Mouse (Mus musculus) limb, embryonic 13.5 days (tissue): ENCODE measurements around the gene Rin2. TPM values are rescaled to one million over a fixed set of nuclear protein-coding genes. Genes with fewer than 3 reads are reported as not detected.

Source experiments
- ATAC-seq: fragments of 200-750 bp; cut with Nextera tagmentation; 2 replicates; pipeline ENCODE4 v1.8.0; 2017; ENCODE audit warnings: low read depth, moderate number of reproducible peaks, moderate TSS enrichment; ENCODE audit not compliant: low FRiP score
- H3K27ac ChIP-seq: fragments of 300-500 bp; sonication (generic); 2 replicates; pipeline ENCODE4 v1.5.1; 2015; ENCODE audit warnings: inconsistent platforms, mild to moderate bottlenecking, moderate library complexity
- H3K27me3 ChIP-seq: fragments of 300-500 bp; sonication (generic); 2 replicates; pipeline ENCODE4 v1.6.1; 2015; ENCODE audit warnings: mild to moderate bottlenecking, inconsistent platforms
- H3K36me3 ChIP-seq: fragments of 300-500 bp; sonication (generic); 2 replicates; pipeline ENCODE4 v1.6.1; 2015; ENCODE audit warnings: inconsistent platforms, mild to moderate bottlenecking, moderate library complexity
- H3K4me1 ChIP-seq: fragments of 300-500 bp; sonication (generic); 2 replicates; pipeline ENCODE4 v1.6.1; 2015; ENCODE audit warnings: inconsistent platforms
- H3K4me2 ChIP-seq: fragments of 300-500 bp; sonication (generic); replicated peaks from 2 replicates; pipeline ENCODE4 v1.6.1; 2015; ENCODE audit warnings: inconsistent platforms, mild to moderate bottlenecking, moderate library complexity
- H3K4me3 ChIP-seq: fragments of 300-500 bp; sonication (generic); 2 replicates; pipeline ENCODE4 v1.5.1; 2015; ENCODE audit warnings: moderate library complexity, mild to moderate bottlenecking, inconsistent platforms
- H3K9ac ChIP-seq: fragments of 300-500 bp; sonication (generic); 2 replicates; pipeline ENCODE4 v1.6.1; 2015; ENCODE audit warnings: mild to moderate bottlenecking, inconsistent platforms
- H3K9me3 ChIP-seq: fragments of 300-500 bp; sonication (generic); 2 replicates; pipeline ENCODE4 v1.6.1; 2016; ENCODE audit warnings: inconsistent platforms
- WGBS: fragments of 180-500 bp; shearing (Covaris S2); methylation state at CpG from one replicate; pipeline ENCODE4 v1.1.7; 2015; 5-methylcytosine and 5-hydroxymethylcytosine counted together
- polyA plus RNA-seq: library from polyadenylated mRNA; unstranded; fragments of >200 nt; fragmentation: Nextera tagmentation; extraction: Ambion mirVana; gene quantifications from 2 replicates; pipeline ENCODE4 v1.2.1, GENCODE M21; 2015

Gene Rin2
- polyA plus RNA-seq, 1 experiment from 2014 or later = 53.5 TPM

GRCm38 (mm10) chr2:145670131-145670530, 4.9 kb upstream of the Rin2 start:
- H3K4me2 ChIP-seq = no peak overlapping the region
- H3K4me3 ChIP-seq = no peak overlapping the region
- peaks cover 14% of the 10 kb centered on the region for H3K4me1 ChIP-seq
- ATAC-seq = no peak
- H3K9me3 ChIP-seq = no peaks in the 10 kb centered on the region
- H3K9ac ChIP-seq = no peak overlapping the region
- no peaks in the 10 kb centered on the region for H3K27me3 ChIP-seq
- WGBS = 78% methylated on average over 4 of the region's 4 CpGs
- no peak overlapping the region for H3K27ac ChIP-seq
- H3K36me3 ChIP-seq = no peaks in the 10 kb centered on the region

GRCm38 (mm10) chr2:145674496-145675141, 396 bp upstream of the Rin2 start:
- 0 out of 2 replicates have a peak, but pooled peaks cover 5% of the 10 kb centered on the region for H3K36me3 ChIP-seq
- peaks cover 3% of the 10 kb centered on the region; the same call in 1 of the 2 replicates for H3K9me3 ChIP-seq
- H3K27me3 ChIP-seq = no peaks in the 10 kb centered on the region
- peak; percentile 29 for ATAC-seq
- peak overlapping the region; percentile 91 for H3K4me2 ChIP-seq
- WGBS = 4% methylated on average over 21 of the region's 23 CpGs
- peak overlapping the region; percentile 81 for H3K27ac ChIP-seq
- H3K4me1 ChIP-seq = peaks cover 43% of the 10 kb centered on the region
- H3K9ac ChIP-seq = peak overlapping the region; percentile 78
- peak overlapping the region; percentile 74 for H3K4me3 ChIP-seq

- H3K4me2 ChIP-seq = peak overlapping the region; percentile 91
- peak overlapping the region; percentile 74 for H3K4me3 ChIP-seq
- peak overlapping the region; percentile 78 for H3K9ac ChIP-seq
- peaks cover 54% of the 10 kb centered on the region for H3K4me1 ChIP-seq
- peaks cover 3% of the 10 kb centered on the region; the same call in 1 of the 2 replicates for H3K9me3 ChIP-seq
- peak overlapping the region; percentile 81 for H3K27ac ChIP-seq
- no peaks in the 10 kb centered on the region for H3K27me3 ChIP-seq
- H3K36me3 ChIP-seq = 0 out of 2 replicates have a peak, but pooled peaks cover 5% of the 10 kb centered on the region
- WGBS = 5% methylated on average over 27 of the region's 27 CpGs
- ATAC-seq = 0 out of 2 replicates have a peak, but pooled peaks have one; percentile 9
Measured at GRCm38 (mm10) chr2:145675756-145676543, 935 bp downstream of the Rin2 start.

GRCm38 (mm10) chr2:145676544-145676925, 1.5 kb downstream of the Rin2 start:
- peaks cover 54% of the 10 kb centered on the region for H3K4me1 ChIP-seq
- peaks cover 3% of the 10 kb centered on the region; the same call in 1 of the 2 replicates for H3K9me3 ChIP-seq
- H3K27me3 ChIP-seq = no peaks in the 10 kb centered on the region
- H3K4me3 ChIP-seq = peak overlapping the region; percentile 3; the same call in 1 of the 2 replicates
- peak overlapping the region; percentile 91 for H3K4me2 ChIP-seq
- no peak overlapping the region for H3K9ac ChIP-seq
- ATAC-seq = no peak
- WGBS = 41% methylated on average over 3 of the region's 3 CpGs
- H3K27ac ChIP-seq = no peak overlapping the region; the same call in 1 of the 2 replicates
- 0 out of 2 replicates have a peak, but pooled peaks cover 5% of the 10 kb centered on the region for H3K36me3 ChIP-seq

- peak overlapping the region; percentile 91 for H3K4me2 ChIP-seq
- no peaks in the 10 kb centered on the region for H3K27me3 ChIP-seq
- H3K9ac ChIP-seq = no peak overlapping the region
- no peak overlapping the region for H3K27ac ChIP-seq
- H3K4me1 ChIP-seq = peaks cover 54% of the 10 kb centered on the region
- H3K4me3 ChIP-seq = 0 out of 2 replicates have a peak overlapping the region, but pooled peaks have one; percentile 3
- 84% methylated on average over 2 of the region's 2 CpGs for WGBS
- 0 out of 2 replicates have a peak, but pooled peaks cover 5% of the 10 kb centered on the region for H3K36me3 ChIP-seq
- ATAC-seq = no peak
- H3K9me3 ChIP-seq = peaks cover 3% of the 10 kb centered on the region; the same call in 1 of the 2 replicates
Measured at GRCm38 (mm10) chr2:145676936-145677335, 1.9 kb downstream of the Rin2 start.

- 71% methylated on average over 2 of the region's 2 CpGs for WGBS
- ATAC-seq = no peak
Measured at GRCm38 (mm10) chr2:145680141-145680540, 5.1 kb downstream of the Rin2 start.

GRCm38 (mm10) chr2:145680762-145681161, 5.7 kb downstream of the Rin2 start:
- no peaks in the 10 kb centered on the region for H3K27me3 ChIP-seq
- no peak overlapping the region for H3K4me2 ChIP-seq
- peaks cover 3% of the 10 kb centered on the region; the same call in 1 of the 2 replicates for H3K9me3 ChIP-seq
- H3K27ac ChIP-seq = no peak overlapping the region
- peaks cover 58% of the 10 kb centered on the region for H3K4me1 ChIP-seq
- no peak for ATAC-seq
- no peak overlapping the region for H3K4me3 ChIP-seq
- no peak overlapping the region for H3K9ac ChIP-seq
- WGBS = 72% methylated on average over 9 of the region's 9 CpGs
- 0 out of 2 replicates have a peak, but pooled peaks cover 5% of the 10 kb centered on the region for H3K36me3 ChIP-seq

More at GRCm38 (mm10) chr2:145680141-145680540, 5.1 kb downstream of the Rin2 start:
- 0 out of 2 replicates have a peak overlapping the region, but pooled peaks have one; percentile 22 for H3K27ac ChIP-seq
- no peak overlapping the region for H3K9ac ChIP-seq
- H3K9me3 ChIP-seq = peaks cover 3% of the 10 kb centered on the region; the same call in 1 of the 2 replicates
- H3K4me1 ChIP-seq = peaks cover 58% of the 10 kb centered on the region
- 0 out of 2 replicates have a peak, but pooled peaks cover 5% of the 10 kb centered on the region for H3K36me3 ChIP-seq
- no peak overlapping the region for H3K4me3 ChIP-seq
- H3K4me2 ChIP-seq = no peak overlapping the region
- no peaks in the 10 kb centered on the region for H3K27me3 ChIP-seq

- Histone ChIP-seq H3K36me3 (0 out of 2 replicates have a peak, but pooled peaks cover 5% of the 10 kb centered on the region), H3K4me3 (no peak overlapping the region), H3K9ac (no peak overlapping the region), H3K27ac (no peak overlapping the region), H3K4me1 (peaks cover 50% of the 10 kb centered on the region), H3K4me2 (no peak overlapping the region), H3K9me3 (peaks cover 3% of the 10 kb centered on the region; the same call in 1 of the 2 replicates), H3K27me3 (no peaks in the 10 kb centered on the region)
- 84% methylated on average over 4 of the region's 4 CpGs for WGBS
- no peak for ATAC-seq
Measured at GRCm38 (mm10) chr2:145681626-145682025, 6.6 kb downstream of the Rin2 start.

- WGBS = 29% methylated on average over 3 of the region's 3 CpGs
- no peak overlapping the region for H3K4me2 ChIP-seq
- H3K4me3 ChIP-seq = no peak overlapping the region
- no peak overlapping the region for H3K9ac ChIP-seq
- peaks cover 42% of the 10 kb centered on the region for H3K4me1 ChIP-seq
- no peaks in the 10 kb centered on the region for H3K27me3 ChIP-seq
- H3K36me3 ChIP-seq = no peaks in the 10 kb centered on the region
- H3K9me3 ChIP-seq = no peaks in the 10 kb centered on the region
- H3K27ac ChIP-seq = no peak overlapping the region
- ATAC-seq = no peak
Measured at GRCm38 (mm10) chr2:145682924-145683323, 7.9 kb downstream of the Rin2 start.

GRCm38 (mm10) chr2:145683536-145683935, 8.5 kb downstream of the Rin2 start:
- H3K4me3 ChIP-seq = no peak overlapping the region

GRCm38 (mm10) chr2:145684151-145684550, 9.1 kb downstream of the Rin2 start:
- peaks cover 33% of the 10 kb centered on the region for H3K4me1 ChIP-seq
- H3K9ac ChIP-seq = no peak overlapping the region
- ATAC-seq = no peak
- no peaks in the 10 kb centered on the region for H3K9me3 ChIP-seq
- no peak overlapping the region for H3K4me2 ChIP-seq
- no peaks in the 10 kb centered on the region for H3K36me3 ChIP-seq
- WGBS = 89% methylated on average over 1 of the region's 1 CpGs
- H3K4me3 ChIP-seq = no peak overlapping the region
- no peak overlapping the region for H3K27ac ChIP-seq
- H3K27me3 ChIP-seq = no peaks in the 10 kb centered on the region

More at GRCm38 (mm10) chr2:145683536-145683935, 8.5 kb downstream of the Rin2 start:
- Histone ChIP-seq H3K27ac (no peak overlapping the region; the same call in 1 of the 2 replicates), H3K4me2 (no peak overlapping the region), H3K4me1 (peaks cover 39% of the 10 kb centered on the region), H3K9ac (no peak overlapping the region), H3K36me3 (no peaks in the 10 kb centered on the region), H3K27me3 (no peaks in the 10 kb centered on the region), H3K9me3 (no peaks in the 10 kb centered on the region)
- ATAC-seq = no peak
- 79% methylated on average over 3 of the region's 3 CpGs for WGBS

GRCm38 (mm10) chr2:145684891-145685290, 9.9 kb downstream of the Rin2 start:
- Histone ChIP-seq H3K4me3 (no peak overlapping the region), H3K36me3 (no peaks in the 10 kb centered on the region), H3K27me3 (no peaks in the 10 kb centered on the region), H3K4me2 (no peak overlapping the region), H3K4me1 (peaks cover 31% of the 10 kb centered on the region), H3K27ac (no peak overlapping the region), H3K9ac (no peak overlapping the region), H3K9me3 (no peaks in the 10 kb centered on the region)
- 83% methylated on average over 8 of the region's 8 CpGs for WGBS
- no peak for ATAC-seq
